14 mouse cellular contexts compared by ENCODE assay signal in the genomic region with DNA sequence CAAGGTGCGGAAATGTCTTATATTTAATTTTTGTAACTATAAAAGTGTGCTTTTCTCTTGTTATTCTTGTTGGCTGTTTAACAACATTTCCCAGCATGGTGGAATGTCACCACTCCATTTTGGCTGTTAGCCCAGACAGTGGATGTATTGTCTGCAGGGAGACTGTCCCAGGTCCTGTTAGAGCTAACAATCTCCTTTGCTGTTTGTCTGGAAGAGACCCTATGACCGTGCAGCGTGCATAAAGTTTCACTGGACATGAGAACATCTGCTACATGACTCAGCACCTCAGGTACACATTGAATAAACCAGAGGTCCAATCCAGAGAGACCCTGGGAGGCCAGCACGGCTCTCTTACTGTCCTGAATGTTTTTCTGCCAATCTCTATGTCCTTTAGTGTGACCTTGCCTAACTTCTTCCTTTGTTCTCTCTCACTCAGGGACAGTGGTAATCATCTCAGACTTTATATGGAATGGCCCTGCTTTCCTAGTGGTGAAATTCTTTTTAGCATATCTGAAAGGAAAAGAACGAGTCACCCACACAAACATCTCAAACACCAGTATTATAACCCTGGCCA.
A peak's percentile ranks its signal among the peaks of the same experiment; 100 is the strongest.
DNase-seq lines count a peak whose midpoint lies in the region; ATAC-seq lines count a peak whose summit lies in the region.
"Had no signal": no experiment of that assay in that cellular context is flagged by ENCODE, and none has a peak within 500 bp of the region (broad histone marks: within the 10 kb centered on the region; RNA-seq: fewer than 3 reads in every experiment).

No protein-coding gene starts in this region.

- no peaks in the 10 kb centered on the region for H3K36me3 ChIP-seq in heart, embryonic 11.5 days (ENCODE audit: control insufficient read depth, insufficient read depth, low read length)
- no peaks in the 10 kb centered on the region for H3K36me3 ChIP-seq in limb, embryonic 10.5 days
- H3K36me3 ChIP-seq: hindbrain, embryonic 12.5 days; liver, embryonic 15.5 days; neural tube, embryonic 15.5 days had no signal

- no peak overlapping the region for H3K4me2 ChIP-seq in heart, embryonic 11.5 days
- H3K4me2 ChIP-seq: hindbrain, embryonic 12.5 days; liver, embryonic 15.5 days; neural tube, embryonic 15.5 days had no signal

- no peak for ATAC-seq in heart, embryonic 11.5 days (replicated peaks; ENCODE audit: insufficient number of reproducible peaks, low FRiP score, low TSS enrichment)
- no peak for ATAC-seq in erythroid progenitor cell, adult 5-6 weeks (replicated peaks; ENCODE audit: low FRiP score, poor library complexity, severe bottlenecking)
- ATAC-seq: midbrain, embryonic 16.5 days had no signal

- 41% methylated on average over 5 of the region's 5 CpGs for WGBS in heart, embryonic 11.5 days (ENCODE audit: insufficient replicate concordance)
- 90% methylated on average over 5 of the region's 5 CpGs for WGBS in limb, embryonic 10.5 days

- peak overlapping the region; percentile 50 for H3K27ac ChIP-seq in heart, embryonic 11.5 days (ENCODE audit: low read depth, low read length)
- H3K27ac ChIP-seq in limb, embryonic 10.5 days, result 0 out of 2 replicates have a peak overlapping the region, but pooled peaks have one; percentile 4
- H3K27ac ChIP-seq: hindbrain, embryonic 12.5 days; liver, embryonic 15.5 days; neural tube, embryonic 15.5 days had no signal

- no peaks in the 10 kb centered on the region for H3K27me3 ChIP-seq in heart, embryonic 11.5 days (ENCODE audit: control insufficient read depth, insufficient read depth, low read length)
- H3K27me3 ChIP-seq in limb, embryonic 10.5 days (ENCODE audit: low read depth, poor library complexity, severe bottlenecking), result no peaks in the 10 kb centered on the region
- H3K27me3 ChIP-seq: hindbrain, embryonic 12.5 days; liver, embryonic 15.5 days; neural tube, embryonic 15.5 days had no signal

- no peak for DNase-seq in heart, postnatal 25 days (ENCODE audit: low spot score)
- peak; percentile 24 for DNase-seq in lung, postnatal 14 days
- no peak for DNase-seq in lung, postnatal 36 days
- DNase-seq in cerebellum, postnatal 14 days, result peak; percentile 25 to 41
- DNase-seq in limb, embryonic 10.5 days (ENCODE audit: low spot score), result no peak
- DNase-seq: right cerebral cortex, postnatal 14 days; thymus, postnatal 4 days had no signal

- H3K9me3 ChIP-seq in heart, embryonic 11.5 days (replicated peaks; ENCODE audit: control insufficient read depth, low read length), result no peaks in the 10 kb centered on the region
- no peaks in the 10 kb centered on the region for H3K9me3 ChIP-seq in limb, embryonic 10.5 days (replicated peaks)
- H3K9me3 ChIP-seq: hindbrain, embryonic 12.5 days; liver, embryonic 15.5 days; neural tube, embryonic 15.5 days had no signal

- no peak overlapping the region for H3K9ac ChIP-seq in heart, embryonic 11.5 days (ENCODE audit: low read depth, low read length)
- H3K9ac ChIP-seq: hindbrain, embryonic 12.5 days; liver, embryonic 15.5 days; neural tube, embryonic 15.5 days had no signal

- no peak overlapping the region for H3K4me3 ChIP-seq in heart, embryonic 11.5 days (ENCODE audit: low read depth, low read length)
- H3K4me3 ChIP-seq in limb, embryonic 10.5 days, result no peak overlapping the region
- H3K4me3 ChIP-seq: erythroblast, embryonic 14.5 days; hindbrain, embryonic 12.5 days; liver, embryonic 15.5 days; neural tube, embryonic 15.5 days had no signal

- H3K4me1 ChIP-seq in heart, embryonic 11.5 days (ENCODE audit: control insufficient read depth, insufficient read depth, low read length), result peaks cover 13% of the 10 kb centered on the region; the same call in 1 of the 2 replicates
- H3K4me1 ChIP-seq in limb, embryonic 10.5 days, result peaks cover 10% of the 10 kb centered on the region
- H3K4me1 ChIP-seq: liver, embryonic 15.5 days; neural tube, embryonic 15.5 days had no signal

- intact Hi-C loops in heart, postnatal 25 days (cut with DNase I), result no loop called here

Comparison
In these comparisons a context has a peak if more than half of its experiments do, and no peak if none do; other contexts are left out.
1. DNase-seq: peak in lung, postnatal 14 days (single experiment) and cerebellum, postnatal 14 days (2 of 2); none in heart, postnatal 25 days (single experiment), lung, postnatal 36 days (single experiment) and limb, embryonic 10.5 days (single experiment).